Mouse (Mus musculus) layer of hippocampus, adult 11-12 months (tissue): ENCODE results near the gene Xlr3b.
"Not testable (repeated sequence)": the region's sequence is repeated elsewhere in the genome, so short reads cannot be mapped to it uniquely, and the experiment has no call there.

Source experiments
- DNase-seq: peaks from one replicate; pipeline ENCODE4 v3.0.0; 2022; ENCODE audit warnings: low spot score

The Xlr3b gene

GRCm38 (mm10) chrX:73191934-73192333 is at the start of gene Xlr3b:
Xlr3b (plus strand) TSS chrX:73192207.
- DNase-seq = peak; percentile 9

- not testable (repeated sequence) for DNase-seq
These were observed 48.8 kb upstream of the Xlr3b start for GRCm38 (mm10) chrX:73143218-73143618.

GRCm38 (mm10) chrX:73148496-73148895 is 43.5 kb upstream of the Xlr3b start, which contains the start of gene Xlr5b:
Xlr5b (plus strand) TSS chrX:73148796.
- DNase-seq = not testable (repeated sequence)

GRCm38 (mm10) chrX:73149350-73149749 is 42.7 kb upstream of the Xlr3b start, which contains the start of gene DXBay18:
DXBay18 (minus strand) TSS chrX:73149450.
- DNase-seq = not testable (repeated sequence)

- DNase-seq = not testable (repeated sequence)
These were observed 15.1 kb upstream of the Xlr3b start, which contains the start of gene Spin2d for GRCm38 (mm10) chrX:73176889-73177288. Spin2d (minus strand) TSS chrX:73176989.

- DNase-seq = not testable (repeated sequence)
These were observed 22.0 kb downstream of the Xlr3b start, which contains the start of gene Xlr4b for GRCm38 (mm10) chrX:73213819-73214564. Xlr4b (plus strand) TSS chrX:73214333.

- no peak for DNase-seq
These were observed 33.4 kb downstream of the Xlr3b start for GRCm38 (mm10) chrX:73225365-73225764.

GRCm38 (mm10) chrX:73227914-73228605 is 36.1 kb downstream of the Xlr3b start, which contains the start of gene F8a:
F8a (plus strand) TSS chrX:73228291.
- DNase-seq = peak; percentile 75

GRCm38 (mm10) chrX:73228606-73229214 is 36.7 kb downstream of the Xlr3b start:
- peak; percentile 36 for DNase-seq

GRCm38 (mm10) chrX:73229288-73229687 is 37.3 kb downstream of the Xlr3b start:
- no peak for DNase-seq

GRCm38 (mm10) chrX:73242821-73243325 is 50.9 kb downstream of the Xlr3b start, which contains the start of gene Xlr4c:
Xlr4c (minus strand) TSS chrX:73243130.
- not testable (repeated sequence) for DNase-seq
